Mouse (Mus musculus) gastrocnemius, postnatal 14 days (tissue): ENCODE measurements around the gene Olfr55. TPM values are rescaled to one million over a fixed set of nuclear protein-coding genes. Genes with fewer than 3 reads are reported as not detected.
"Not testable (repeated sequence)": the region's sequence is repeated elsewhere in the genome, so short reads cannot be mapped to it uniquely, and the experiment has no call there.

ENCODE experiments used
- DNase-seq: peaks from one replicate; pipeline ENCODE4 v3.0.0; 2021; ENCODE audit warnings: mixed read lengths
- intact Hi-C: fragments of 180-260 bp; cut with DNase I; formaldehyde crosslinking; loops from one replicate; pipeline ENCODE4 v1.15.1; 2025; ENCODE audit warnings: low total_unique reads
- long read RNA-seq, 2 experiments: library from polyadenylated mRNA; stranded (forward); transcript quantifications; one replicate each; pipeline ENCODE4 v2.0.0; 2021
- total RNA-seq, 2 experiments: library from RNA; stranded (reverse); gene quantifications; 2 replicates each; pipeline ENCODE4 v1.2.3; 2021

Olfr55 gene
- not detected for total RNA-seq
- long read RNA-seq, experiment 1, result 0 reads
- long read RNA-seq, experiment 2, result 0 reads

DNA sequence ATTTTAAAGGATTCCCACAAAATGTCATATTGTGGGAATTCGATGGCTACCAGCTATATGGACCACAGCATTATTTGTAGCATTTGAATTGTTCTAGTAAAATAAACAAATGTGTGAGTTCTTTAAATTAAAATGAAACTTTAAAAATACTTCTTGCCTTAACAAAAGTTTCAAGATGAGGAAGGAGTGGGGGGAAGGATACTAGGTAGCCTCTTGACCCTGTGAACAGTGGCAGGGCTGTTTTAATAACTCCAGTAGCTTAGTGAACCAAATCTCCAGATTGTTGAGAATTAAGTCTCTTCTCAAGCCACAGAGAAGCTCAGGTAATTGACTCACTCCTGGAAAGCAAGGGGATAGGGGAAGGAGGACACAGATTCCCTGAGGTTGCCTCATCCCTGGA is at the start of gene Olfr55:
Gene Olfr55 (plus strand): TSS at position 301 of the 400 bp plus-strand sequence.
- intact Hi-C loops, DNase-seq: not testable (repeated sequence)

DNA sequence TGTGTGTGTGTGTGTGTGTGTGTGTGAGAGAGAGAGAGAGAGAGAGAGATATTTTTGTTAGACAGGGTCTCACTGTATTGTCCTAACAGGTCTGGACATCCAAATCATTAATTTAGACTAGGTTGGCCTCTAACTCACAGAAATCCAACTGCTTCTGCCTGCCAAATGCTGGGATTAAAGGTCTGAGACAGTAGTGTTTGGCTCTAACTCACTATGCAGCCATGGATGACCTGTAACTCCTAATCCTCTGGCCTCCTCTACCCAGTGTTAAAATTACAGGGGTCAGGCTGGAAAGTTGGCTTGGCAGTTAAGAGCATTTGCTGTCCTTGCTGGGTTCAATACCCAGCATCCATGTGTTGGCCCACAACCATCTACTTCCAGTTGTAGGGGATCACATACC is 43.7 kb upstream of the Olfr55 start:
- intact Hi-C loops, result no loop called here
- DNase-seq, result no peak

DNA sequence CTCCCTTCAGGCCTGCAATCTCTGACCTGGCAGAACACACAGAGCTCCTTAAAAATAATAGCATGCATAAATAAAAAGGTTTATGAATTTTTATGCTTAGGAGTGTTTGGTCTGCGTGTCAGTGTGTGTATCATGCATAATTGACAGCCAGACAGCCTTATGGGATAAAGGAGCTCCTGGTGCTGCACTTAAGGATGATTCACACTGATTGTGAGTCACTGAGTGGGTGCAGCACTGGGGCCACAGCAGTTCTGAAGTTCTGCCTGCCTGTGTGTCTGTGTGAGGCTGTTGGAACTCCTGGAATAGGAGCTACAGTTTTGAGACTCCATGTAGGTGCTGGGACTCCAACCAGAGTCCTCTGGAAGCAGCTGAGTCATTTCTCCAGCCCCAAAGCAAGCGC is 42.0 kb upstream of the Olfr55 start:
- intact Hi-C loops, result no loop called here

DNA sequence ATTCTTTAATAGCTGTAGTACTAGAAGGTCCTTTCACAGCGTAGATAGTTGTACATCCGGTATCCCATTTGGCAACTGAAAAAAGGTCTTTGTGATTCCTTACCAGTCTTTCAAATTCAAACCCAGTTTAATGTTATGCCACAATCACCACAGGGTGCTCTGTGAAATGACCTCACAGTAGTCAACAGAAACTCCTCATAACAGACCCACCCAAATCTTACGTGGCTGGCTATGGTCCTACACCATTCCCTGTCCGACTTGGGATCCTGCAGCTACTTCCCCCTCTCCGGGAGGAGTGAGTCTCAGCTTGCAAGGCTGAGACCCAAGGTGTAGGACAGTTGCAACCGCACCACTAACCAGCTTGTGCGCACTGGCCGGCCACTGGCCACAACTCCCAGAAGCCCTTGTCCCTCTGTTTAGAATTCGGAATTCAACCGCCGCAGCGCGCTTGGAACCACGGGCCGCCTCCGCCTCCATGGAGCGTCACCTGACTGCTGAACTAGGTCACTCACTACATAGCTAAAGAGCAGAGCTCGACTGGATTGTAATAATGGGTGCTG is 28.9 kb upstream of the Olfr55 start, which contains the start of gene Morc2b:
Gene Morc2b (minus strand): TSS at position 423 of the 560 bp plus-strand sequence.
- no peak for DNase-seq
- intact Hi-C loops, result no loop called here

More for the DNA sequence above, 42.0 kb upstream of the Olfr55 start:
- DNase-seq, result no peak

DNA sequence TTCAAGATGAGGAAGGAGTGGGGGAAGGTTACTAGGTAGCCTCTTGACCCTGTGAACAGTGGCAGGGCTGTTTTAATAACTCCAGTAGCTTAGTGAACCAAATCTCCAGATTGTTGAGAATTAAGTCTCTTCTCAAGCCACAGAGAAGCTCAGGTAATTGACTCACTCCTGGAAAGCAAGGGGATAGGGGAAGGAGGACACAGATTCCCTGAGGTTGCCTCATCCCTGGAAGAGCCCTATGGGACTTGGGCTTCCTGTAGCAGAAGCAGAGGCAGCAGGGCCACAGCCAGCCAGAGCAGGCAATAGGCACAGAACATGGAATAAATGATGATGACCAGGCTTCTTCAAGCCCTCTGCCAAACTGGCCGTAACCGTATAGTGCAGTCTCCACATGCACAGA is 22.8 kb downstream of the Olfr55 start, which contains the start of gene Olfr239:
Gene Olfr239 (plus strand): TSS at position 301 of the 400 bp plus-strand sequence.
- DNase-seq, intact Hi-C loops: not testable (repeated sequence)

DNA sequence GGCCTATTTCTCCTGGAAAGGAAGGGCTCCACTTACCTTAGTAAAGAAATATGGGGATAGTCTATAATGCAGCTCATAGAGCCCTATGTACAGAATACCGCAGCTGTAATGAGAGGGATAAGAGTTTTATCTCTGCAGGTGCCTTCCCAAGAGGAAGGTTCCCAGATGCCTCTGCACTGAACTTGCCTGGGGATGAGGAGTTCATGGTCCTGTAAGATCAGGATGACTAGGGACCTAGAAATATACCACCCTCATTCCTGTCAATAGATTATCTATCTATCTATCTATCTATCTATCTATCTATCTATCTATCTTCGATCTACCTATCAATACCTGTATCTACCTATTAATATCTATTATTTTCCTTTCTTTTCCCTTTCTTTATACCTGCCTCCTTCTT is 53.3 kb downstream of the Olfr55 start, which contains the start of gene Olfr1564:
Gene Olfr1564 (minus strand): TSS at position 101 of the 400 bp plus-strand sequence.
- DNase-seq, result no peak
- intact Hi-C loops, result no loop called here

Other genes starting within 250 kb of the Olfr55 start
- 1 to 10 TPM; 5.1 to 9.6 TPM for gene Cyp4f13, start 221.0 kb upstream of the Olfr55 start, total RNA-seq
- gene Zfp472, start 202.6 kb upstream of the Olfr55 start, total RNA-seq, result 1 to 10 TPM; 1.9 TPM
- 1 to 10 TPM; 4.9 to 5.8 TPM for gene Zfp952, start 175.3 kb upstream of the Olfr55 start, total RNA-seq
- gene Zfp763, start 135.0 kb upstream of the Olfr55 start, total RNA-seq, result 1 to 10 TPM; 2.9 to 4.3 TPM
- not detected for gene 4921501E09Rik, start 100.4 kb upstream of the Olfr55 start, total RNA-seq
- 1 to 10 TPM; 3.1 to 4.6 TPM for gene Zfp563, start 79.1 kb upstream of the Olfr55 start, total RNA-seq
- under 1 TPM; 0.14 to 0.29 TPM for gene Morc2b, start 28.8 kb upstream of the Olfr55 start, total RNA-seq
- not detected for gene Olfr239, start 22.9 kb downstream of the Olfr55 start, total RNA-seq
- under 1 TPM; 0.11 to 0.27 TPM for gene Olfr1564, start 53.2 kb downstream of the Olfr55 start, total RNA-seq
- 1 to 10 TPM; 4.9 to 5.4 TPM for gene Zfp955a, start 86.7 kb downstream of the Olfr55 start, total RNA-seq
- gene Olfr63, start 96.2 kb downstream of the Olfr55 start, total RNA-seq, result not detected
- 10 to 100 TPM; 10.9 to 11.9 TPM for gene Zfp955b, start 121.1 kb downstream of the Olfr55 start, total RNA-seq
- 1 to 10 TPM; 3.8 TPM for gene Zfp81, start 190.4 kb downstream of the Olfr55 start, total RNA-seq
- gene Zfp101, start 226.2 kb downstream of the Olfr55 start, total RNA-seq, result 1 to 10 TPM; 4.1 to 4.4 TPM